Mouse (Mus musculus): ENCODE results near the gene Cyp2t4. TPM values are rescaled to one million over a fixed set of nuclear protein-coding genes. Genes with fewer than 3 reads are reported as not detected.
A peak's percentile ranks its signal among the peaks of the same experiment; 100 is the strongest.

Gene Cyp2t4
- not detected for total RNA-seq (2021)
- long read RNA-seq, experiment 1, partial matches to known transcripts, result 0 of 2 reads
- long read RNA-seq, experiment 1, other reads (novel, unspliced or antisense), result 2 of 2 reads
- long read RNA-seq, experiment 2, partial matches to known transcripts, result 0 of 2 reads
- long read RNA-seq, experiment 2, other reads (novel, unspliced or antisense), result 2 of 2 reads

DNA sequence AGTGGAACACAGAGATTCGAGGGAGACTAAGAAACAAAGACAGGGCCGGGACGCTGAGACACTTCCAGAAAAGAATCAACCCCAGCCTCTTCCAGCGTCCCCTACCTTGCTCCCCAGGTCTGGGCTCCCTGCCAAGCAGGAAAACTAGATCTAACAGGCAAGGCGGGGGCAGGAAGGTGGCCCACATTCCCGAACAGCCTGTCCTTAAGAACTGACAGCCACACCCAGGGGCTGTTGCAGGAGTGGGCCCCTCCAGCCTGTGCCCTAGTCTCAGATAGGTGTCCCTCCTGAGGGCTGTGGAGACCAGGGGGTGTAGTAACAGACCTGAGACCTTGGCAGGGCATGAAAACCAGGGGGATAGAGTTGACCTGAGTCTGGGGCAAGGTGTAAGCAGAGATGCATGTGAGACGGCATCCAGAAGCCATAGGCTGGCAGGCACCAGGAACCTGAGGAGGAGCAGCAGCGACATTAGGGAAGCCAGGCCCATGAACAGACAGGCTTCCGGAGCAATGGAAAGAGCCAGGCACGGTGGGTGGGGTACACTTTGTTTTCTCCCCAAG is at the start of gene Cyp2t4:
Gene Cyp2t4 (plus strand): TSS at position 510 of the 560 bp plus-strand sequence.
- DNase-seq, result no peak

- no peak for DNase-seq
Observed at GRCm38 (mm10) chr7:27104882-27105281, 48.6 kb upstream of the Cyp2t4 start.

DNA sequence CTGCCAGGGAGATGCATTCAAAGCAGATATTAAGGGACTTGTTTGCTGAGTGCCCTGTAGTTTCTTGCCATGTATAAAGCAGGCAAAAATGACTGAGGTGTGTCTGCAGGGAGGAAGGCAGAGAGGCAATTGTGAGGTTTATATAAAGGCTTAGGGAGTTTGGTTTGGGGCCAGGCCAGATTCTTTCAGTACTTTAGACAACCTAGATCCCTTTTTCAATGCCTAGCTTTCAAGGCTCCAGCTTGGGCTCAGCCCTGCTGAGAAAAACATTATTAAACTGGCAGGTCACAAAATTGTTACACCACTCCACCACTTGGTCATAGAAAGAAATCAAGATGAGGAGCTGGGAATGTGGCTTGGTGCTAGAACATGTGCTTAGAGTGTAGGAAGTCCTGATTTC is 43.2 kb upstream of the Cyp2t4 start:
- no peak for DNase-seq

DNA sequence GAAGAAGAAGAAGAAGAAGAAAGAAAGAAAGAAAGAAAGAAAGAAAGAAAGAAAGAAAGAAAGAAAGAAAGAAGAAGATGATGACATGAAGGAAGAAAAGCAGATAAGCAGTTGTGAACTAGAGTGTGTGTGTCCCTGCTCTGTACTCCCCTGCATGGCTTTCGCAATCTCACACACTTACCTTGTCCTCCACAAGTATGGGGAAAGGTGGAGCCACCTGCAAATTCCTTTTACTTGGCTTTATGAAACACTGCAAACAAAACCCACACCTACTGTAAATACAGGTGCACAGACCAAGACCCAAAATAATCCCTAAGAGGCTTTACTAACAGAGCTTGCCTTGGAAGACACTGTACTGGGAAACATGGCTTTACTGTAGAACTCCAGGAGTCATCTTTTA is 42.5 kb upstream of the Cyp2t4 start:
- no peak for DNase-seq

GRCm38 (mm10) chr7:27111987-27112386 is 41.5 kb upstream of the Cyp2t4 start:
- no peak for DNase-seq

DNA sequence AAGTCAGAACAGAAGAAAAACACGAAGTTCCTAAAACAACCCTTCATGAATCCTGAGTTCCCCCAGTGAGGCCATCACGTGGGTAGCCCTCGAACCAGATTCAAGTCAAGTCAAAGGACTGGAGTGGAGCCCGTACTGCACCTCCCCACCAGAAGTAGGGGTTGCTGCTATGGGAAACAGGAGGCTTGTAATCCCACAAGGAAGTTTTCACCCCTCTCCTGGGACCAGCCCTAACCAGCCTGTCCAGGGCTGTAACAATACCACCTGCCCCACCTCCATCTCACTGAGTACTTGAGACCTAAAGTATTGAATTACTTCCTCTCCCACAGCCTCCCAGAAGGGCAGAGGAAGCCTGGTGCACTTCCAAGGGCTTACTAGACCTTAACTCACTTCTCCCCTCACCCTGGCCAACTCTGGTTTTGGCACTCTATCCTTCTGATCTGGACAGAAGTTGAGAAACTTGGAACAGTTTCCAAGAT is 35.4 kb upstream of the Cyp2t4 start:
- peak; percentile 68 for DNase-seq

- DNase-seq, result peak; percentile 71
Observed at GRCm38 (mm10) chr7:27119676-27120075, 33.8 kb upstream of the Cyp2t4 start, which contains the start of gene Cyp2f2. Cyp2f2 (plus strand) TSS chr7:27119909.

- DNase-seq, result no peak
Observed at GRCm38 (mm10) chr7:27124305-27124832, 29.1 kb upstream of the Cyp2t4 start.

DNA sequence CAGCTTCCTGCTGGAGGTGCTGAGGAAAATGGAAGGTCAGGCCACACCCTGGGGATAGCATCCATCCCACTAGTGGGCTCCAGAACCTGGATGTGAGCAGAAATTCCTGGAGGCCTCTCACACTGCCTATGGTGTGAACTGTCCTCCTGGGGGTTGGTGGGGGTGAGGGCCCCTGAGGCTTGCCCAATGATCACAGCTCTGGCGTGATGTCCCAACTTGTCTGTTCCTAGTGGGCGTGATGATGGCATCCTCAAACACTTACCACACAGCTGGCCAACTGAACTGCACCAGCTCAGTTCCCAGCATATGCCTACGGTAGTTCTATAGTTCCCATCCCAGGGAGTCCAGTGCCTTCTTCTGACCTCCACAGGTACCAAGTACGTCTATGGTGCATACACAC is 28.5 kb upstream of the Cyp2t4 start:
- DNase-seq, result no peak

GRCm38 (mm10) chr7:27128162-27128561 is 25.4 kb upstream of the Cyp2t4 start:
- DNase-seq, result peak; percentile 67

- no peak for DNase-seq
Observed at GRCm38 (mm10) chr7:27128946-27129345, 24.6 kb upstream of the Cyp2t4 start.

DNA sequence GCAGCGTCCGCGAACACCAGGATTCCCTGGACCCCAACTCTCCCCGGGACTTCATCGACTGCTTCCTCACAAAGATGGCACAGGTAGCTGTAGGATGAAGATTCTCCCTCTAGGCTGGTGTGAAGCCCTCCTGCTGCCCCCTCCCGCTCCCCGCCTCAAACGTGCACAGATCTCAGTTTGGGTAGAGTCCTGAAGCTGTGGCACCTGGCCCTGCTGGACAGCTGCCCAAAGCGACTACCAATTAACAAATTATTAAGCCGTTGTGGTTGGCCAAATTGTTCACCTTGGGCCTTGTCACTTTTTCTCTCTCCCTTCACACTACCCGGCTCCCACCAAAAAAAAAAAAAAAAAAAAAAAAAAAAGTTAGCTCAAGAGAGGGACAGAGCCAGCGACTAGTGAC is 23.7 kb upstream of the Cyp2t4 start:
- DNase-seq, result no peak

DNA sequence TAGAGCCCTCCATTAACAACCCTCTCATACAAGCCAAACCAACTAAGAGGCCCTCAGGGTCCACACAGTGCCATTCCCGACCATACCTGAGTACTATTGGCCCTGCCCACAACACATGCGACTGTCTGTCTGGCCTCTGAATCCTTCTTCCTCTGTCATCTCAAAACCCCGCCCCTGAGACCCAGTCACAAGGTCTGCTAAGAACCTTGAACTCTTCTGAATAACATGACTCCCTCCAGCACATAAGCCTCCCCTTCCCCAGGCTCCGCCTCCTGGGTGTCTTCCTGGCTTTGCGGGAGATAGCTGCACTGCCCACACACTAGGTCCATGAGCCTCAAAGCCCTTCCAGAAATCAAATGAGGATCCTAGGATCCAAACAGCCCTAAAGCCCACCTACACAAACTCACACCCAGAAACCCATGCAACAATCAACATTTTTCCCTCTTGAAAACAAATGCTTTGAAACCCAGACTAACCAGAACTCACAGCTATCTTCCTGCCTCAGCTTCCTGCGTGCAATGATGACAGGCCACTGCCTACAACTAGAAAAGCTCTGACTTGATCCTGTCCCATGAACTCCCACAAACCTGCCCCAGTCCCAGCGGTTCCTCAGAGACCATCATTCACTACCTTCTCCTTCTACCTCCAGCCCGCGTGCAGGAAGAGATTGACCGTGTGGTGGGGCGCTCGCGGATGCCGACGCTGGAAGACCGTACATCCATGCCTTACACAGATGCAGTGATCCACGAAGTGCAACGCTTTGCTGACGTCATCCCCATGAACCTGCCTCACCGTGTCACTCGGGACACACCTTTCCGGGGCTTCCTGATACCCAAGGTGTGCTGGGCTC is 22.8 kb upstream of the Cyp2t4 start:
- DNase-seq, result no peak

DNA sequence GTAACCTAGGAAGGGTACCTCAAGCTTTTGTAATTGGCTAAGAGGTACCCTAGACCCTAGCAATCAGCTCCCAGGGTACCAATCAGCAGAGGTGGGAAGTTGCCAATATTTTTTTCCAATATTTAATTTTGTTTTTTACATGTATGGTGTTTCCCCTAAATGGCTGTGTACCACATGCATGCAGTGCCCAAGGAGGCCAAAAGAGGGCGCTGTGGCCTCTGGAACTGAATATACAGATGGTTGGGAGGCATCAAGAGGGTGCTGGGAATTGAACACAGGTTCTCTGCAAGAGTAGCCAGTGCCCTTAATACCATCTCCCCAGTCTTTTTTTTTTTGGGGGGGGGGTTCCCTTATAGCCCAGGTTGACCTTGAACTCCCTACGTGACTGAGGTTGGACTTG is 22.1 kb upstream of the Cyp2t4 start:
- no peak for DNase-seq

DNA sequence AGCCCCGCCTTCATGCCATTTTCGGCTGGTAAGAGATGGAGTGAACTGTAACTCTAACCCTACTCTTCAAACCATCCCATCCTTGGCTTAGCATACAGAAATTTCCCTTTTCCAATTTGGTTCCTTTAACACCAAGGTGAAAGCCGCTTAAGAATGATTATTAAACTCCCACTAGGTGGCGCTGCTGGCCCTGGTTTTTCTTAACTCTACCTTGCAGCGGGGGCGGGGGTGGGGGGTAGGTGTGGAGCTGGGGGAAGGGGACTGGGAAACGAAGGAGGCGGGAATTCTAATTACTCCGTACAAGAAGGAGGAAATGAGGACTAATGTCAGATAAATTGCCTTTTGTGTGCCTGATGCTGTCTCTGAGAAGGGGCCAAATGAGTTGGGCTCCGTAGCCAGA is 20.9 kb upstream of the Cyp2t4 start:
- DNase-seq, result peak; percentile 73

DNA sequence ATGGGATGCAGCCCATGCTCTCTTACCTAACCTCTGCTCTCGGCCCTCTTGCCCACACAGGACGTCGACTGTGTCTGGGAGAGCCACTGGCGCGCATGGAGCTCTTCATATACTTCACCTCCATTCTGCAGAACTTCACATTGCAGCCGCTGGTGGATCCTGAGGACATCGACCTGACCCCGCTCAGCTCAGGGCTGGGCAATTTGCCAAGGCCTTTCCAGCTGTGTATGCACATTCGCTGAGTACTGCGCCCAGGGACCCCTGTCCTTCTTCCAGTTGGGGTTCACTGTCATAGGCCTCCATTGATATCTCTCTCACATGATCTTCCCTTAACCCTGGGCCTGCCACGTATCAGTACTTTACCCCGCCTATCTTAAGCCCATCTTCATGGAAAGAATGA is 20.4 kb upstream of the Cyp2t4 start:
- DNase-seq, result peak; percentile 56

DNA sequence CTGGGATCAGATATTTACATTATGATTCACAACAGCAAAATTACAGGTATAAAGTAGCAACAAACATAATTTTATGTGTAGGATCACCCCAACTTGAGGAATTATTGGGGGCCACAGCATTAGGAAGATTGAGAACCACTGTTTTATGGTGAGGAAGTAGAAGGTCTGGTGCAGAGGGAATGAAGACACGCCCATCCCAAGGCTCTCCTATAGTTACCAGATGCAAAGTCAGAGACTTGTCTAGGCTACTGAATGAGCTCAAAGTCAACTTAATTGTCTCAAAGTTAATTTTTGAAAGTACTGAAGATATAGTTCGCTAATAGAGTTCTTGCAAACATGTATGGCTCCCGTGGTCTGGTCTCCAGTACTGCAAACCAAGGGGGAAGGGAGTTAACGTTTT is 19.8 kb upstream of the Cyp2t4 start:
- no peak for DNase-seq

GRCm38 (mm10) chr7:27136410-27136996 is 17.0 kb upstream of the Cyp2t4 start:
- no peak for DNase-seq

DNA sequence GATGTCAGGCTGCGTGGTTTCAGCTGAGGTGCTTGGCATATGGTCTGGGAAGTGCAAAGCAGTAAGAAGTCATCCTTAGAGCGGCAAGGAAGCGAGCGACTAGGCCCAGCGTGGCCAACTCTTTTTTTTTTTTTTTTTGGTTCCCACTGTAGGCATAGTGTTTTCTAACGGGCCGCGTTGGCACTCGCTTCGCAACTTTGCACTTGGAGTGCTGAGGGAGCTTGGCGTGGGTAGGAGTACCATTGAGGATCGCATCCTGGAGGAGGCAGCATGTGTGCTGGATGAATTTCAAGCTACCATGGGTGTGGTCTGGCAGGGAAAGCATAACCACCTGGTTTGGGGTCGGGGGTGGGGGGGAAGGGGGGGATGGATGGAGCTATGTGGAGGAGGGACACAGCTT is 2.5 kb downstream of the Cyp2t4 start:
- DNase-seq, result no peak

GRCm38 (mm10) chr7:27158171-27158570 is 4.7 kb downstream of the Cyp2t4 start:
- peak; percentile 10 for DNase-seq

DNA sequence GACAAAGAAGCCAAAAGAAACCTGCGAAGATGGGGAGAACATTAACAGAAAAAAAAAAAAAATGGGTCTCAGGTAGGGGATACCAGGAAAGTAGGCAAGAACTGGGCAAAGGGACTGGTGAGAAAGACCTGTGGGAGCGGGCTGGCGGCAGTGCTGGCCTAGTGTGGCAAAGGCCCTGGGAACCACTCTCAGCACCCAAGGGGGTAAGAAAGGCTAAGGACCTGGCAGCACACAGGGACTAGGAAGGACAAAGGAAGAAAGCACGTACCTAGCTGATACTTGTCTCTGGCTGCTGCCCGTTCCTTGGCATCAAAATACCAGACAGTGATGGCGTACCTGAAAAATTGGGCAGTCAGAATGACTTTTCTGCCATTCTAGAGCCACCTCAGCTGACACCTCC is 5.7 kb downstream of the Cyp2t4 start:
- peak; percentile 46 for DNase-seq

- DNase-seq, result peak; percentile 90
Observed at GRCm38 (mm10) chr7:27159882-27160281, 6.4 kb downstream of the Cyp2t4 start.

DNA sequence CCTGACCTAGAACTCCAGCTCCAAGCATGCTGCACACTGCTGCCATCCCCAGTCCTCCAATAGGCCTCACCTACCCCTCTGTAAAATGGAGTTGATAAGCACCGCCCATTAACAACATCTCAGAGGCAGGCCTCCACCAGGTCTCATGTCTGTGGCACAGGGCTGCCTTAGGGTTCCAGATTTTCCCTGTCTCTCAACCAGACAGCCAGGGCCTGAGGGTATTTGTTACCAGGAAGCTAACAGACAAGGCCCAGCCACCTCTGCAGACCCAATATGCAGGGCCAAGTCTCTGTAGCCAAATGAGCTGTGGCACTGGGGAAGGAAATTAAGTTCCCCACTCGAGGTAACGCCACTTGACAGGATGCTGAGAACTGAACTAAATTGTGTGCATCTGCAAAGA is 7.4 kb downstream of the Cyp2t4 start:
- no peak for DNase-seq
